Mouse (Mus musculus): Measurements from ENCODE around the gene Hmcn1. TPM values are rescaled to one million over a fixed set of nuclear protein-coding genes. Genes with fewer than 3 reads are reported as not detected.
A peak's percentile ranks its signal among the peaks of the same experiment; 100 is the strongest.

Hmcn1 gene
- polyA plus RNA-seq (2012; ENCODE audit: insufficient read depth, insufficient read length, missing spikeins) = 0.69 TPM in 1 of 2 replicates, not detected in the other

- TF ChIP-seq POLR2A (IDR thresholded peaks at IDR 0.05; ENCODE audit: borderline replicate concordance, low read depth, low read length) = no peak
- TF ChIP-seq CTCF (IDR thresholded peaks at IDR 0.05; ENCODE audit: low read depth, low read length) = no peak
- Histone ChIP-seq H3K4me3 (ENCODE audit: insufficient read depth, low read length) (peak within 1 kb of the TSS; percentile 36), H3K4me1 (ENCODE audit: control insufficient read depth, insufficient read depth, low read length) (no peaks in the 10 kb centered on the region; the same call in 1 of the 2 replicates), H3K27ac (ENCODE audit: insufficient read depth, low read depth, low read length) (no peak within 1 kb of the TSS)
Observed at GRCm38 (mm10) chr1:150993162-150994064, at the start of gene Hmcn1. Hmcn1 (minus strand) TSS chr1:150993435.

- Histone ChIP-seq H3K4me3 (ENCODE audit: insufficient read depth, low read length) (no peak overlapping the region), H3K27ac (ENCODE audit: insufficient read depth, low read depth, low read length) (no peak overlapping the region), H3K4me1 (ENCODE audit: control insufficient read depth, insufficient read depth, low read length) (peaks cover 8% of the 10 kb centered on the region; the same call in 1 of the 2 replicates)
- TF ChIP-seq POLR2A (IDR thresholded peaks at IDR 0.05; ENCODE audit: borderline replicate concordance, low read depth, low read length) (no peak), CTCF (IDR thresholded peaks at IDR 0.05; ENCODE audit: low read depth, low read length) (no peak)
Observed at GRCm38 (mm10) chr1:151040945-151041649, 47.9 kb upstream of the Hmcn1 start.

GRCm38 (mm10) chr1:151040290-151040689, 47.1 kb upstream of the Hmcn1 start:
- Histone ChIP-seq H3K27ac (ENCODE audit: insufficient read depth, low read depth, low read length) (no peak overlapping the region), H3K4me3 (ENCODE audit: insufficient read depth, low read length) (no peak overlapping the region), H3K4me1 (ENCODE audit: control insufficient read depth, insufficient read depth, low read length) (peaks cover 8% of the 10 kb centered on the region; the same call in 1 of the 2 replicates)
- TF ChIP-seq POLR2A (IDR thresholded peaks at IDR 0.05; ENCODE audit: borderline replicate concordance, low read depth, low read length) = no peak
- TF ChIP-seq CTCF (IDR thresholded peaks at IDR 0.05; ENCODE audit: low read depth, low read length) = no peak

- no peak for TF ChIP-seq CTCF (IDR thresholded peaks at IDR 0.05; ENCODE audit: low read depth, low read length)
- TF ChIP-seq POLR2A (IDR thresholded peaks at IDR 0.05; ENCODE audit: borderline replicate concordance, low read depth, low read length) = no peak
- Histone ChIP-seq H3K27ac (ENCODE audit: insufficient read depth, low read depth, low read length) (no peak overlapping the region), H3K4me1 (ENCODE audit: control insufficient read depth, insufficient read depth, low read length) (peaks cover 8% of the 10 kb centered on the region; the same call in 1 of the 2 replicates), H3K4me3 (ENCODE audit: insufficient read depth, low read length) (no peak overlapping the region)
Observed at GRCm38 (mm10) chr1:151039189-151039588, 46.0 kb upstream of the Hmcn1 start.

- TF ChIP-seq CTCF (IDR thresholded peaks at IDR 0.05; ENCODE audit: low read depth, low read length) (no peak), POLR2A (IDR thresholded peaks at IDR 0.05; ENCODE audit: borderline replicate concordance, low read depth, low read length) (no peak)
- H3K4me3 ChIP-seq (ENCODE audit: insufficient read depth, low read length) = no peak overlapping the region
Observed at GRCm38 (mm10) chr1:151038566-151038965, 45.3 kb upstream of the Hmcn1 start.

GRCm38 (mm10) chr1:151036405-151036985, 43.3 kb upstream of the Hmcn1 start:
- TF ChIP-seq POLR2A (IDR thresholded peaks at IDR 0.05; ENCODE audit: borderline replicate concordance, low read depth, low read length) (no peak), CTCF (IDR thresholded peaks at IDR 0.05; ENCODE audit: low read depth, low read length) (no peak)
- Histone ChIP-seq H3K4me3 (ENCODE audit: insufficient read depth, low read length) (no peak overlapping the region), H3K27ac (ENCODE audit: insufficient read depth, low read depth, low read length) (no peak overlapping the region), H3K4me1 (ENCODE audit: control insufficient read depth, insufficient read depth, low read length) (peaks cover 8% of the 10 kb centered on the region; the same call in 1 of the 2 replicates)

More at GRCm38 (mm10) chr1:151038566-151038965, 45.3 kb upstream of the Hmcn1 start:
- Histone ChIP-seq H3K4me1 (ENCODE audit: control insufficient read depth, insufficient read depth, low read length) (peaks cover 8% of the 10 kb centered on the region; the same call in 1 of the 2 replicates), H3K27ac (ENCODE audit: insufficient read depth, low read depth, low read length) (no peak overlapping the region)

GRCm38 (mm10) chr1:151035766-151036165, 42.5 kb upstream of the Hmcn1 start:
- TF ChIP-seq CTCF (IDR thresholded peaks at IDR 0.05; ENCODE audit: low read depth, low read length) = no peak
- no peak for TF ChIP-seq POLR2A (IDR thresholded peaks at IDR 0.05; ENCODE audit: borderline replicate concordance, low read depth, low read length)
- H3K27ac ChIP-seq (ENCODE audit: insufficient read depth, low read depth, low read length) = no peak overlapping the region
- no peak overlapping the region for H3K4me3 ChIP-seq (ENCODE audit: insufficient read depth, low read length)
- H3K4me1 ChIP-seq (ENCODE audit: control insufficient read depth, insufficient read depth, low read length) = peaks cover 5% of the 10 kb centered on the region; the same call in 1 of the 2 replicates

GRCm38 (mm10) chr1:151034993-151035592, 41.9 kb upstream of the Hmcn1 start:
- TF ChIP-seq CTCF (IDR thresholded peaks at IDR 0.05; ENCODE audit: low read depth, low read length) = no peak
- no peak for TF ChIP-seq POLR2A (IDR thresholded peaks at IDR 0.05; ENCODE audit: borderline replicate concordance, low read depth, low read length)
- no peak overlapping the region for H3K4me3 ChIP-seq (ENCODE audit: insufficient read depth, low read length)
- H3K4me1 ChIP-seq (ENCODE audit: control insufficient read depth, insufficient read depth, low read length) = no peaks in the 10 kb centered on the region
- H3K27ac ChIP-seq (ENCODE audit: insufficient read depth, low read depth, low read length) = no peak overlapping the region

- TF ChIP-seq CTCF (IDR thresholded peaks at IDR 0.05; ENCODE audit: low read depth, low read length) (no peak), POLR2A (IDR thresholded peaks at IDR 0.05; ENCODE audit: borderline replicate concordance, low read depth, low read length) (no peak)
- no peak overlapping the region for H3K4me3 ChIP-seq (ENCODE audit: insufficient read depth, low read length)
- H3K4me1 ChIP-seq (ENCODE audit: control insufficient read depth, insufficient read depth, low read length) = no peaks in the 10 kb centered on the region
- H3K27ac ChIP-seq (ENCODE audit: insufficient read depth, low read depth, low read length) = no peak overlapping the region
Observed at GRCm38 (mm10) chr1:151033291-151033690, 40.1 kb upstream of the Hmcn1 start.

Measured in bone marrow macrophage, adult 2 months (primary cell).